Mouse (Mus musculus) MEL (cell line): ENCODE measurements around the gene Col4a2.

Source experiments
- BHLHE40 ChIP-seq: IDR thresholded peaks from 2 replicates; pipeline ENCODE4 v1.6.1; 2012; ENCODE audit warnings: low read depth, mild to moderate bottlenecking, inconsistent platforms, low read length, improper control_type of control experiment, borderline replicate concordance
- CTCF ChIP-seq, 3 experiments: IDR thresholded peaks in 2 of 3; conservative IDR thresholded peaks in 1 of 3; 2 replicates each; pipeline ENCODE4 v1.5.1; 2011 to 2012; ENCODE audit warnings: low read length in 3 of 3, low read depth in 2 of 3, mild to moderate bottlenecking in 2 of 3, improper control_type of control experiment in 1 of 3, inconsistent platforms in 1 of 3, mixed read lengths in 1 of 3, moderate library complexity in 1 of 3; ENCODE audit not compliant: control insufficient read depth in 1 of 3, insufficient read depth in 1 of 3, poor library complexity in 1 of 3, severe bottlenecking in 1 of 3
- EP300 ChIP-seq, 2 experiments: IDR thresholded peaks; 2 replicates each; pipeline ENCODE4 v1.6.1; 2011; ENCODE audit warnings: improper control_type of control experiment in 2 of 2, low read length in 2 of 2, low read depth in 1 of 2, mild to moderate bottlenecking in 1 of 2
- HCFC1 ChIP-seq: IDR thresholded peaks from 2 replicates; pipeline ENCODE4 v1.6.1; 2012; ENCODE audit warnings: low read depth, mild to moderate bottlenecking, inconsistent platforms, low read length, improper control_type of control experiment, moderate library complexity
- JUND ChIP-seq: IDR thresholded peaks from 2 replicates; pipeline ENCODE4 v1.6.1; 2011; ENCODE audit warnings: low read depth, mild to moderate bottlenecking, improper control_type of control experiment, low read length
- NELFE ChIP-seq: IDR thresholded peaks from 2 replicates; pipeline ENCODE4 v1.6.1; 2011; ENCODE audit warnings: low read depth, low read length, improper control_type of control experiment
- POLR2A ChIP-seq, 2 experiments: IDR thresholded peaks; 2 replicates each; pipeline ENCODE4 v1.6.1; 2011 to 2012; ENCODE audit warnings: low read length in 2 of 2, mild to moderate bottlenecking in 2 of 2, control low read depth in 1 of 2, improper control_type of control experiment in 1 of 2, low read depth in 1 of 2, moderate library complexity in 1 of 2; ENCODE audit not compliant: control insufficient read depth in 1 of 2, insufficient read depth in 1 of 2, poor library complexity in 1 of 2
- TAL1 ChIP-seq: IDR thresholded peaks from 2 replicates; pipeline ENCODE4 v1.6.1; 2012; ENCODE audit warnings: mild to moderate bottlenecking, inconsistent platforms, low read length, moderate library complexity, mixed read lengths
- ZMIZ1 ChIP-seq: IDR thresholded peaks from 2 replicates; pipeline ENCODE4 v1.6.1; 2012; ENCODE audit warnings: low read depth, mild to moderate bottlenecking, inconsistent platforms, low read length, improper control_type of control experiment, moderate library complexity

GRCm38 (mm10) chr8:11304027-11304601 is 8.5 kb upstream of the Col4a2 start:
- TF ChIP-seq CTCF (IDR thresholded peaks at IDR 0.05 in 2 of 3, conservative IDR thresholded peaks at IDR 0.05 in 1 of 3; ENCODE audit: control insufficient read depth in 1 of 3, insufficient read depth in 1 of 3, low read depth in 2 of 3, low read length in 3 of 3, poor library complexity in 1 of 3, severe bottlenecking in 1 of 3) = no peak
- no peak for TF ChIP-seq POLR2A (IDR thresholded peaks at IDR 0.05; ENCODE audit: control insufficient read depth in 1 of 2, insufficient read depth in 1 of 2, low read depth in 1 of 2, low read length in 2 of 2, poor library complexity in 1 of 2)
- no peak for TF ChIP-seq JUND
- TF ChIP-seq NELFE = no peak
- TF ChIP-seq ZMIZ1 = no peak
- TF ChIP-seq HCFC1 = no peak
- no peak for TF ChIP-seq BHLHE40
- TF ChIP-seq TAL1 = no peak
- TF ChIP-seq EP300 (IDR thresholded peaks at IDR 0.05; ENCODE audit: low read depth in 1 of 2, low read length in 2 of 2) = no peak
